Comparison of ENCODE assay signal across 8 mouse cellular contexts in the genomic region with DNA sequence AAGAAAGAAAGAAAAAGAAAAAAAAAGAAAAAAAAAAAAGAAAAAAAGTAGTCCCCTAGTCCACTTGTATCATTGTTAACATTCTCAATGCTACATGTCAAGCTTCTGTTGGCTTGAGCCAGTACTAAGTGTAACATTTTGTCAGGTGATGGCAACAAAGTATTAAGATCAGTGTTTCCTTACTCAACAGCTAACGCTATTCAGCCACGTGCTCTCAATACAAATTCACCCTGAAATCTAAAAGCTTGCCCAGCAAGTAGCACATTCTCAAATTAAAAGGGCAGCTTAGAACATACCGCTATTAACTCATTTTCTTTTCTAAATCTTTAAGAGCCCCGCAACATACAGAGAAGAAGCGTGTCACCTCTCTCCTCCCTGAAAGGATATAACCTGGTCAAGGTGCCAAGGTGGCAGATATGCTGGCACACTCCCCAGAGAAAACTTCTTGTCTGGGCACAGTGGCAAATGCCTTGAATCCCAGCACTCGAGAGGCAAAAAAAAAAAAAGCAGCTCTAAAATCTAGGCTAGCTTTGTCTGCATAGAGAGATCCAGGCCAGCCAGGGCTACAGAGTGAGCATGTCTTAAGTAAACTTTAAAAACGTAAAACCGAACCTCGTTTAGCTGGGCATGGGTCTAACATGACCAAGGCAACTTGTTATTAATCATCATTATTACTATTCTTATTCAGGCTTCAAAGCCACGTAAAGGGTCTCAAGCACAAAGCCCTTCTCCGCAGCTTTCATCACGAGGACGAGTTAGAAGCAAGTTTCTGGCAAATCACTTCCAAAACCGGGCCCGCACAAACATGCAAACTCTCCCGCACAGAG. TPM values are rescaled to one million over a fixed set of nuclear protein-coding genes. Genes with fewer than 3 reads are reported as not detected.
A peak's percentile ranks its signal among the peaks of the same experiment; 100 is the strongest.
DNase-seq lines count a peak whose midpoint lies in the region; ATAC-seq and TF ChIP-seq lines count a peak whose summit lies in the region.

No protein-coding gene starts in this region.

- no peaks in the 10 kb centered on the region for H3K27me3 ChIP-seq in heart, embryonic 16.5 days (ENCODE audit: control insufficient read depth, insufficient read depth, low read length)
- H3K27me3 ChIP-seq in limb, embryonic 11.5 days (ENCODE audit: control insufficient read depth, insufficient read depth, low read length), result no peaks in the 10 kb centered on the region
- H3K27me3 ChIP-seq in midbrain, embryonic 12.5 days, result no peaks in the 10 kb centered on the region

- TF ChIP-seq POLR2A in bone marrow macrophage, adult 2 months (IDR thresholded peaks at IDR 0.05; ENCODE audit: borderline replicate concordance, low read depth, low read length), result no peak
- TF ChIP-seq POLR2A in embryonic fibroblast, embryonic 13.5 days (IDR thresholded peaks at IDR 0.05; ENCODE audit: low read depth, low read length), result no peak

- peaks cover 14% of the 10 kb centered on the region for H3K4me1 ChIP-seq in bone marrow macrophage, adult 2 months (ENCODE audit: control insufficient read depth, insufficient read depth, low read length)
- peaks cover 4% of the 10 kb centered on the region; the same call in 1 of the 2 replicates for H3K4me1 ChIP-seq in embryonic fibroblast, embryonic 13.5 days (ENCODE audit: control insufficient read depth, insufficient read depth, low read length)
- peaks cover 9% of the 10 kb centered on the region for H3K4me1 ChIP-seq in heart, embryonic 16.5 days (ENCODE audit: control insufficient read depth, insufficient read depth, low read length)
- H3K4me1 ChIP-seq in limb, embryonic 11.5 days (ENCODE audit: control insufficient read depth, insufficient read depth, low read length), result peaks cover 2% of the 10 kb centered on the region; the same call in 1 of the 2 replicates
- peaks cover 12% of the 10 kb centered on the region for H3K4me1 ChIP-seq in midbrain, embryonic 12.5 days

- peak overlapping the region; percentile 75 for H3K4me2 ChIP-seq in heart, embryonic 16.5 days (ENCODE audit: low read depth, low read length)
- peak overlapping the region; percentile 53 for H3K4me2 ChIP-seq in limb, embryonic 11.5 days (ENCODE audit: low read depth, severe bottlenecking)
- peak overlapping the region; percentile 70 for H3K4me2 ChIP-seq in midbrain, embryonic 12.5 days (replicated peaks)

- under 1% methylated on average over 16 of the region's 16 CpGs for WGBS in heart, embryonic 16.5 days
- 2% methylated on average over 16 of the region's 16 CpGs for WGBS in limb, embryonic 11.5 days
- WGBS in midbrain, embryonic 12.5 days, result 2% methylated on average over 16 of the region's 16 CpGs

- peak overlapping the region; percentile 94 for H3K9ac ChIP-seq in heart, embryonic 16.5 days (ENCODE audit: low read length)
- peak overlapping the region; percentile 97 for H3K9ac ChIP-seq in limb, embryonic 11.5 days (ENCODE audit: low read length)
- peak overlapping the region; percentile 79 for H3K9ac ChIP-seq in midbrain, embryonic 12.5 days (replicated peaks)

- TF ChIP-seq CTCF in bone marrow macrophage, adult 2 months (IDR thresholded peaks at IDR 0.05; ENCODE audit: low read depth, low read length), result no peak
- TF ChIP-seq CTCF in embryonic fibroblast, embryonic 13.5 days (IDR thresholded peaks at IDR 0.05; ENCODE audit: borderline replicate concordance, insufficient read depth, low read length), result no peak

- DNase-seq in adrenal gland, postnatal 10 days, result peak; percentile 33
- DNase-seq in adrenal gland, postnatal 25 days, result no peak
- no peak for DNase-seq in limb, embryonic 11.5 days (ENCODE audit: low spot score)

- H3K27ac ChIP-seq in bone marrow macrophage, adult 2 months (ENCODE audit: insufficient read depth, low read depth, low read length), result peak overlapping the region; percentile 92
- H3K27ac ChIP-seq in embryonic fibroblast, embryonic 13.5 days (ENCODE audit: insufficient read depth, low read length), result peak overlapping the region; percentile 94
- H3K27ac ChIP-seq in heart, embryonic 16.5 days (ENCODE audit: low read length), result peak overlapping the region; percentile 95
- H3K27ac ChIP-seq in limb, embryonic 11.5 days (replicated peaks; ENCODE audit: low read depth, low read length), result peak overlapping the region; percentile 98
- H3K27ac ChIP-seq in midbrain, embryonic 12.5 days (replicated peaks), result peak overlapping the region; percentile 97

- ATAC-seq in heart, embryonic 16.5 days (replicated peaks; ENCODE audit: extremely low read depth, insufficient read depth, low FRiP score), result no peak
- ATAC-seq in limb, embryonic 11.5 days (ENCODE audit: insufficient number of reproducible peaks, low FRiP score, low TSS enrichment, low read depth), result no peak
- ATAC-seq in midbrain, embryonic 12.5 days (ENCODE audit: low FRiP score, low read depth), result 0 out of 2 replicates have a peak, but pooled peaks have one; percentile 5
- no peak for ATAC-seq in inflammation-experienced regulatory T-cells, adult 6 months

- peak overlapping the region; percentile 100 for H3K4me3 ChIP-seq in bone marrow macrophage, adult 2 months (ENCODE audit: insufficient read depth, low read length)
- H3K4me3 ChIP-seq in embryonic fibroblast, embryonic 13.5 days (ENCODE audit: insufficient read depth, low read length), result peak overlapping the region; percentile 92
- peak overlapping the region; percentile 75 for H3K4me3 ChIP-seq in heart, embryonic 16.5 days (ENCODE audit: low read length)
- H3K4me3 ChIP-seq in limb, embryonic 11.5 days (ENCODE audit: low read depth, low read length), result peak overlapping the region; percentile 87
- H3K4me3 ChIP-seq in midbrain, embryonic 12.5 days, result peak overlapping the region; percentile 73

- H3K9me3 ChIP-seq in heart, embryonic 16.5 days (replicated peaks; ENCODE audit: control insufficient read depth, low read length), result no peaks in the 10 kb centered on the region
- no peaks in the 10 kb centered on the region for H3K9me3 ChIP-seq in limb, embryonic 11.5 days (ENCODE audit: control insufficient read depth, low read length)
- no peaks in the 10 kb centered on the region for H3K9me3 ChIP-seq in midbrain, embryonic 12.5 days

- peaks cover 7% of the 10 kb centered on the region; the same call in 1 of the 2 replicates for H3K36me3 ChIP-seq in heart, embryonic 16.5 days (ENCODE audit: control insufficient read depth, insufficient read depth)
- 0 out of 2 replicates have a peak, but pooled peaks cover 2% of the 10 kb centered on the region for H3K36me3 ChIP-seq in limb, embryonic 11.5 days (ENCODE audit: control insufficient read depth, insufficient read depth, low read length)
- no peaks in the 10 kb centered on the region for H3K36me3 ChIP-seq in midbrain, embryonic 12.5 days

RNA-seq across cellular contexts. Expression of a gene that starts 0.9 kb away (rescaled TPM):
- 10 to 100 TPM; 18.0 to 27.0 TPM for total RNA-seq in adrenal gland, postnatal 10 days (2021)
- total RNA-seq in adrenal gland, postnatal 25 days (2021), result 23.0 and 30.2 TPM in 2 replicates
- 24.1 and 25.4 TPM in 2 replicates for polyA plus RNA-seq in bone marrow macrophage, adult 2 months (2012; ENCODE audit: insufficient read depth, insufficient read length, missing spikeins)
- polyA plus RNA-seq in embryonic fibroblast, embryonic 13.5 days (2011; ENCODE audit: insufficient read length, low read depth, missing spikeins), result 19.8 and 20.5 TPM in 2 replicates
- 22.2 and 22.8 TPM in 2 replicates for polyA plus RNA-seq in heart, embryonic 16.5 days (2015; fragmentation: Nextera tagmentation; extraction: Ambion mirVana)
- polyA plus RNA-seq in limb, embryonic 11.5 days (2014; fragmentation: Nextera tagmentation; extraction: Ambion mirVana), result 49.1 and 51.5 TPM in 2 replicates
- 37.0 and 41.4 TPM in 2 replicates for polyA plus RNA-seq in midbrain, embryonic 12.5 days (2016; fragmentation: Nextera tagmentation; extraction: Ambion mirVana)
- 10 to 100 TPM; 55.1 to 68.9 (median 63.2) TPM for polyA plus RNA-seq in inflammation-experienced regulatory T-cells, adult 6 months (2017; shearing (Covaris generic))

RNA-seq across cellular contexts. Expression of a gene that starts 7.9 kb away (rescaled TPM):
- 1 to 10 TPM; 5.4 to 8.7 TPM for total RNA-seq in adrenal gland, postnatal 10 days (2021)
- total RNA-seq in adrenal gland, postnatal 25 days (2021), result 5.6 and 10.0 TPM in 2 replicates
- polyA plus RNA-seq in bone marrow macrophage, adult 2 months (2012; ENCODE audit: insufficient read depth, insufficient read length, missing spikeins), result 6.6 and 8.3 TPM in 2 replicates
- 4.5 and 7.9 TPM in 2 replicates for polyA plus RNA-seq in embryonic fibroblast, embryonic 13.5 days (2011; ENCODE audit: insufficient read length, low read depth, missing spikeins)
- polyA plus RNA-seq in heart, embryonic 16.5 days (2015; fragmentation: Nextera tagmentation; extraction: Ambion mirVana), result 10.8 and 10.9 TPM in 2 replicates
- polyA plus RNA-seq in limb, embryonic 11.5 days (2014; fragmentation: Nextera tagmentation; extraction: Ambion mirVana), result 9.0 and 9.9 TPM in 2 replicates
- polyA plus RNA-seq in midbrain, embryonic 12.5 days (2016; fragmentation: Nextera tagmentation; extraction: Ambion mirVana), result 9.7 and 11.0 TPM in 2 replicates
- 1 to 10 TPM; 6.1 to 7.3 (median 7.1) TPM for polyA plus RNA-seq in inflammation-experienced regulatory T-cells, adult 6 months (2017; shearing (Covaris generic))

RNA-seq across cellular contexts. Expression of a gene that starts 36.7 kb away (rescaled TPM):
- 10 to 100 TPM in 1 of 2 experiments, 1 to 10 TPM in 1; 9.8 to 11.4 TPM for total RNA-seq in adrenal gland, postnatal 10 days (2021)
- 10.0 and 10.8 TPM in 2 replicates for total RNA-seq in adrenal gland, postnatal 25 days (2021)
- 6.5 and 8.7 TPM in 2 replicates for polyA plus RNA-seq in bone marrow macrophage, adult 2 months (2012; ENCODE audit: insufficient read depth, insufficient read length, missing spikeins)
- polyA plus RNA-seq in embryonic fibroblast, embryonic 13.5 days (2011; ENCODE audit: insufficient read length, low read depth, missing spikeins), result 4.3 and 6.4 TPM in 2 replicates
- polyA plus RNA-seq in heart, embryonic 16.5 days (2015; fragmentation: Nextera tagmentation; extraction: Ambion mirVana), result 8.0 and 8.2 TPM in 2 replicates
- polyA plus RNA-seq in limb, embryonic 11.5 days (2014; fragmentation: Nextera tagmentation; extraction: Ambion mirVana), result 18.7 and 20.8 TPM in 2 replicates
- polyA plus RNA-seq in midbrain, embryonic 12.5 days (2016; fragmentation: Nextera tagmentation; extraction: Ambion mirVana), result 19.0 and 22.8 TPM in 2 replicates
- polyA plus RNA-seq in inflammation-experienced regulatory T-cells, adult 6 months (2017; shearing (Covaris generic)), result 1 to 10 TPM; 1.3 to 1.9 (median 1.6) TPM
